Mouse (Mus musculus) heart, embryonic 12.5 days (tissue): ENCODE results near the gene Hsd11b2. TPM values are rescaled to one million over a fixed set of nuclear protein-coding genes. Genes with fewer than 3 reads are reported as not detected.

Experiments
- ATAC-seq: fragments of 200-750 bp; cut with Nextera tagmentation; 2 replicates; pipeline ENCODE4 v1.8.0; 2017; ENCODE audit warnings: moderate TSS enrichment, moderate library complexity; ENCODE audit not compliant: insufficient number of reproducible peaks, low FRiP score
- H3K27ac ChIP-seq: fragments of 300-500 bp; sonication (generic); 2 replicates; pipeline ENCODE4 v1.5.1; 2016; ENCODE audit warnings: mild to moderate bottlenecking, moderate library complexity; ENCODE audit not compliant: poor library complexity, severe bottlenecking
- H3K27me3 ChIP-seq: fragments of 300-500 bp; sonication (generic); replicated peaks from 2 replicates; pipeline ENCODE4 v1.6.1; 2016; ENCODE audit warnings: mild to moderate bottlenecking, moderate library complexity
- H3K36me3 ChIP-seq: fragments of 300-500 bp; sonication (generic); 2 replicates; pipeline ENCODE4 v1.6.1; 2016; ENCODE audit warnings: mild to moderate bottlenecking, moderate library complexity
- H3K4me1 ChIP-seq: fragments of 300-500 bp; sonication (generic); replicated peaks from 2 replicates; pipeline ENCODE4 v1.6.1; 2016; ENCODE audit warnings: mild to moderate bottlenecking
- H3K4me2 ChIP-seq: fragments of 300-500 bp; sonication (generic); 2 replicates; pipeline ENCODE4 v1.6.1; 2016; ENCODE audit warnings: mild to moderate bottlenecking, moderate library complexity
- H3K4me3 ChIP-seq: fragments of 300-500 bp; sonication (generic); 2 replicates; pipeline ENCODE4 v1.5.1; 2016; ENCODE audit warnings: mild to moderate bottlenecking
- H3K9ac ChIP-seq: fragments of 300-500 bp; sonication (generic); 2 replicates; pipeline ENCODE4 v1.6.1; 2016; ENCODE audit warnings: mild to moderate bottlenecking, moderate library complexity
- H3K9me3 ChIP-seq: fragments of 300-500 bp; sonication (generic); replicated peaks from 2 replicates; pipeline ENCODE4 v1.6.1; 2016; ENCODE audit warnings: mild to moderate bottlenecking, moderate library complexity
- WGBS: fragments of 180-500 bp; shearing (Covaris S2); methylation state at CpG from one replicate; pipeline ENCODE4 v1.1.7; 2016; 5-methylcytosine and 5-hydroxymethylcytosine counted together
- polyA plus RNA-seq: library from polyadenylated mRNA; unstranded; fragments of >200 nt; fragmentation: Nextera tagmentation; extraction: Ambion mirVana; gene quantifications from 2 replicates; pipeline ENCODE4 v1.2.1, GENCODE M21; 2016

Gene Hsd11b2
- polyA plus RNA-seq, 1 experiment from 2014 or later, result 1.7 TPM

DNA sequence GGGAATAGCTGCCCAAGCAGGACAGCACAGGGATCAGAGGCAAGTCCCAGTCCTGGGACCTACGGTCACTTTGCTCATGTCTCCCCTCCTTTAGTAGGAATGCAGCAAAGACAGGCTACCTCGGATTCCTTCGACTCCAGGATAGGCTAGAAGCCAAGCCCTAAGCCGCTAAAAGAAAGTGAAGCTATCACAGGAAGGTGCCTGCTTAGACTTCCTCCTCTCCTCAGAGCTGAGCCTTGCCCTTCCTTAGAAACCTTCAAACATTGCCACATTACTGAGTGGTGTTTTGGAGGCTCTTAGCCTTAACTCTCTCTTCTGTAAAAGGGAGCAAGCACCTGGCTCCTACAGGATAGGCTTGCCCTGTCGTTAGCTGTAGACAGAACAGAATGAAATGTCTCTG, 43.9 kb upstream of the Hsd11b2 start:
- no peak overlapping the region for H3K27ac ChIP-seq
- no peaks in the 10 kb centered on the region for H3K9me3 ChIP-seq
- peaks cover 15% of the 10 kb centered on the region for H3K36me3 ChIP-seq
- no peak for ATAC-seq
- peak overlapping the region; percentile 18; the same call in 1 of the 2 replicates for H3K9ac ChIP-seq
- no peak overlapping the region for H3K4me3 ChIP-seq
- peaks cover 62% of the 10 kb centered on the region for H3K4me1 ChIP-seq
- 18% methylated on average over 5 of the region's 5 CpGs for WGBS
- 0 out of 2 replicates have a peak overlapping the region, but pooled peaks have one; percentile 25 for H3K4me2 ChIP-seq
- peaks cover 34% of the 10 kb centered on the region for H3K27me3 ChIP-seq

DNA sequence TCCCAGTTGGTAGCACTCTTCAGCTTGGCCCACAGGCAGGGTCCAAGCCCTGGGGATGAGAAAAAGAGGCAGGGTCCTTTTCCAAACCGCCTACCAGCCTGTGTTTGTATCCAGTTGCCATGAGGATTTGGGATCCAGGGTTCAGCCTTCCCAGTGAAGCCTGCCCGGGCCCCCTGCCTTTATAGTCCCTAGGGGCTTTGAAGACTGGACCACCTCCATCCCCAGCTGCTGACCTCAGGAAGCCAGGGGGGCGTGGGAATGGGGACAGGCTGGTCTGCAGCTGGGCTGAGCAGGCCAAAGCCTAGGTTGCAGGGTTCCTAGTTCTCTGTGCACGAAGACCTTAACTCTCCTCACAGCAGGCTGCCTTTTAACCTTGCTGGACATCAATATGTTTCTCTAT, 43.3 kb upstream of the Hsd11b2 start:
- Histone ChIP-seq H3K27me3 (peaks cover 29% of the 10 kb centered on the region), H3K9me3 (no peaks in the 10 kb centered on the region), H3K4me3 (no peak overlapping the region), H3K4me1 (peaks cover 62% of the 10 kb centered on the region), H3K9ac (no peak overlapping the region), H3K27ac (no peak overlapping the region), H3K4me2 (no peak overlapping the region), H3K36me3 (peaks cover 15% of the 10 kb centered on the region)
- ATAC-seq, result no peak
- 63% methylated on average over 4 of the region's 4 CpGs for WGBS

DNA sequence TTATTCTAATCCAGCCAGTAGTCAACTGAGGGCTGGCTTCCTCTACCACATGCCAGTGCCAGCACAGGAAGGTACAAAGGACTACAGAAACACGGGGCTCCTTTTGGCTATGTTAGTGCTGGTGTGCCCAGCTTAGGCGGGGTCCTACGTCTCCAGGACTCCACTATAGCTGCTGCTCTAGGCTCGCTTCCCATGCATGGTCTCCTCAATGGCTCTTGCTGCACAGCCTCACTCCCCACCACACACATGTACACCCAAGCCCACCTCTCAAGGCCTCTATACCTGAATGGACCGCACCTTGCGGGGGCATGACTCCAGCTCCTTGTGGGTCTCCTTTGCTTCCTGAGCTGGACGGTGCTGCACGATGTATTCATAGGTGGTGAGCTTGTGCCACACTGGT, 42.8 kb upstream of the Hsd11b2 start:
- Histone ChIP-seq H3K4me3 (no peak overlapping the region), H3K27me3 (peaks cover 28% of the 10 kb centered on the region), H3K9me3 (no peaks in the 10 kb centered on the region), H3K4me1 (peaks cover 64% of the 10 kb centered on the region), H3K9ac (no peak overlapping the region), H3K4me2 (no peak overlapping the region), H3K36me3 (peaks cover 15% of the 10 kb centered on the region), H3K27ac (no peak overlapping the region)
- ATAC-seq, result no peak
- WGBS, result 92% methylated on average over 8 of the region's 8 CpGs

DNA sequence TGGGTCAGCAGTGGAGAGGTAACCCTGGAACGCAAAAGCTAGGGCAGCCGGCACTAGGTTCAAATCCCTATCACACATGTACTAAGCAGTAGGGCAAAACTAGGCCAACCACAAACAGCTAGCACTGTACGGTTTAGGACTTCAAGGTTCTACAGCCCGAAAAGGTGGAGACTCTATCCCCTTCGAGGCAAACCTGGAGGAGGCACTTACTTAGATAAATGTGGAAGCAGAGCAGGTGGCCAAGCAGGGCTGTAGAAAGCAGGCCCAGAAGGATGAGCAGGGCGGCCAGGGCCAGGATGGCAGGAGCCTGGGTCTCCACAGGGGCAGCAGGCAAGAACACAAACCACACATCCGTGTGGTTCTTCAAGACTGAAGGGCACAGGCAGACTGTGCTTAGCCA, 42.4 kb upstream of the Hsd11b2 start:
- WGBS, result 87% methylated on average over 7 of the region's 7 CpGs
- no peak overlapping the region for H3K4me3 ChIP-seq
- H3K4me2 ChIP-seq, result no peak overlapping the region
- peaks cover 64% of the 10 kb centered on the region for H3K4me1 ChIP-seq
- ATAC-seq, result no peak
- H3K9me3 ChIP-seq, result no peaks in the 10 kb centered on the region
- no peak overlapping the region for H3K27ac ChIP-seq
- peaks cover 15% of the 10 kb centered on the region for H3K36me3 ChIP-seq
- H3K9ac ChIP-seq, result no peak overlapping the region
- peaks cover 28% of the 10 kb centered on the region for H3K27me3 ChIP-seq

DNA sequence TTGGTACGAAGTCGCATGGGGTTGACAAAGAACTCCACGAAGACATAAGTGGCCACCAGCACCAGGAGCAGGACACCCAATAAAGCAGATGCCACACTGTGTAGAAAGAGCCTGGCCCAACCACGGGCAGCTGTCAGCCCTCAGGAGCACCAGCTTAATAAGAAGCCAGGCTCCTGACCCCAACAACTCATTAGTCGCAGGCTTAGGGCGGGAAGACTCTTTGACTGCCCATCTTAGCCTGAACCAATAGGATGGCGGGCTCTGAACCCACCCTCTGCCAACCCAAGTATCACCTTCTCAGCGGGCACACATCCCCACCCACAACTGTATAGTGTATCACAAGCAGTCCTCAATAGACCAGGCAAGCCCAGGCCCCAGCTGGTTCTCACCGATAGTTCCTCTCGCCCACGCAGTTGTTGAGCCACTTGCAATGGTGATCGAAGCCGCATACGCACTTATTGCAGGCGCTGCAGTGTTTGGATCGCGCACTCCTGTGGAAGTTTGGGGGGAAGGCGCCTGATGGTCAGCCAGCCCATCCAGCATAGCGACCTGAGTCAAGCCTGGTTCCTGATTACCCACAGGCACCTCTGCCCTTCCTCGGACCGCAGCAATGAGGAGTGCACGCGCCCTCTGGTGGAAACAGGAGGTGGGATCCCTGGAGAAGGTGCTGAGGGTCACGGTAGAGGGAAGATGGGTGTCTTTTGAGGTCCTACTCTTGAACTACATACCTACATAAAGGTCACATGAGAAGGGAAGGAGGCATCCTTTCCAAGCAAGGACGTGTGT, 41.7 kb upstream of the Hsd11b2 start:
- H3K27me3 ChIP-seq, result peaks cover 28% of the 10 kb centered on the region

DNA sequence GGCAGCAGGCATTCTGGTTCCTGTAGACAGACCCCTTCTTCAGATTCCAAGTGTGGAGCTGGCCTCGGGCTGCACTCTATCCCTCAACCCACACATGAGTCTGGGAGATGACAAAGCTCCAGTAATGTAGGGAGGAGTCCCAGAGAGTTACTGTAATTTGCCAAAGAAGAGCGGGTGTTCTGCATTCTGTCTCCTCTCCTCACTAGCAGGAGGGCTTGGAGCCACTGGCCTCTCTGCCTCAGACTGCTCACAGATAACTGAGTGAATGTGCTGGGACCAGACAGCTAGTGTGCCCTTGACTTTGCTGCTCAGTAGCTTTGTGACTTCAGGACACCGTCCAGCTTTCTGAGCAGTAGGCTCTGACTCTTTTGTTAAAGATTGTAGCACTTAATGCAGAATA, 40.8 kb upstream of the Hsd11b2 start:
- Histone ChIP-seq H3K27me3 (peaks cover 22% of the 10 kb centered on the region), H3K4me1 (peaks cover 56% of the 10 kb centered on the region), H3K4me2 (no peak overlapping the region), H3K36me3 (peaks cover 15% of the 10 kb centered on the region), H3K9ac (0 out of 2 replicates have a peak overlapping the region, but pooled peaks have one; percentile 11), H3K27ac (peak overlapping the region; percentile 61), H3K4me3 (no peak overlapping the region), H3K9me3 (no peaks in the 10 kb centered on the region)
- 38% methylated on average over 3 of the region's 3 CpGs for WGBS
- no peak for ATAC-seq

More for the DNA sequence above, 41.7 kb upstream of the Hsd11b2 start:
- no peaks in the 10 kb centered on the region for H3K9me3 ChIP-seq
- 41% methylated on average over 25 of the region's 25 CpGs for WGBS
- peaks cover 64% of the 10 kb centered on the region for H3K4me1 ChIP-seq
- peaks cover 15% of the 10 kb centered on the region for H3K36me3 ChIP-seq
- H3K4me2 ChIP-seq, result no peak overlapping the region
- H3K9ac ChIP-seq, result no peak overlapping the region
- no peak overlapping the region for H3K4me3 ChIP-seq
- no peak overlapping the region for H3K27ac ChIP-seq
- no peak for ATAC-seq

DNA sequence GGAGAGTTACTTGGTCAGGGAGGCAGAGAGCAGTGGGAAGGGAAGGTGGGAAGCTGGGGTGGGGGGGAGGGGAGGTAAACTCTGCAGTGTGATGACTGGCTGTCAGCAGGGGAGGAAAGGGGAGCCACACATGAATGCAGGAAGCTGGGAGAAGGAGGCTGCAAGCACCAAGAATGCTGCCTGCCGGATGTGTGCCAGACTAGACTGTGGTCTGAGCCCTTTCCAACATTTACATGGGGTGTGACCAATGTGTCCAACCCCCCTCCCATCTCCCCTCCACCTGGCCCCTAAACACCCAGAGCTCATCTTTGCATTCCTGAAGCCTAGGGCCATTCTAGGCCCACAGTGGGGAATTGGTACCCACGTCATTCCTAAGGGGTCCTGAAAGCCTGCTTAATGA, 37.5 kb upstream of the Hsd11b2 start:
- WGBS, result 24% methylated on average over 2 of the region's 2 CpGs
- Histone ChIP-seq H3K36me3 (peaks cover 12% of the 10 kb centered on the region), H3K4me2 (no peak overlapping the region), H3K9me3 (no peaks in the 10 kb centered on the region), H3K4me1 (peaks cover 36% of the 10 kb centered on the region), H3K27ac (peak overlapping the region; percentile 58), H3K4me3 (no peak overlapping the region), H3K27me3 (peaks cover 4% of the 10 kb centered on the region; the same call in 1 of the 2 replicates), H3K9ac (no peak overlapping the region)
- no peak for ATAC-seq

DNA sequence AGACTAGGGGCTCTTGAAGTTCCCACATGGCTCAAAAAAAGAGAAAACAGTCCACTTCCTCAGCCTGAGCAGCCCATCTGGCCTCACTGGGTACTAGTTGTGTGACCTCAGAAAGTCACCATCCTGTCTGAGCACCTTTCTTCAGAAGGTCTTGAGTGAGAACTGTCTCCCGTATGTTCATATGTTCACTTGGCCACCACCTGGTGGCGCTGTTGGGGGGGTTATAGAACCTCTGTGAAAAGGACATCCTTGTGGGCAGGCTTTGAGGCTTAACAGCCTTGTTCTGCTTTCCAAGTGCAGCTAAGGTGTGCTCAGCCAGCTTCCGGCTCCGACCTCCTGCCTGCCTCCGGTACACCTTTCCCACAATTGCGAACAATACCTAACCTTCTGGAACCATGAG, 37.1 kb upstream of the Hsd11b2 start:
- no peak overlapping the region for H3K4me3 ChIP-seq
- H3K27ac ChIP-seq, result peak overlapping the region; percentile 58
- H3K9me3 ChIP-seq, result no peaks in the 10 kb centered on the region
- H3K4me2 ChIP-seq, result no peak overlapping the region
- no peak for ATAC-seq
- H3K9ac ChIP-seq, result no peak overlapping the region
- WGBS, result 70% methylated on average over 6 of the region's 6 CpGs
- no peaks in the 10 kb centered on the region for H3K27me3 ChIP-seq
- peaks cover 34% of the 10 kb centered on the region for H3K4me1 ChIP-seq
- H3K36me3 ChIP-seq, result peaks cover 7% of the 10 kb centered on the region

DNA sequence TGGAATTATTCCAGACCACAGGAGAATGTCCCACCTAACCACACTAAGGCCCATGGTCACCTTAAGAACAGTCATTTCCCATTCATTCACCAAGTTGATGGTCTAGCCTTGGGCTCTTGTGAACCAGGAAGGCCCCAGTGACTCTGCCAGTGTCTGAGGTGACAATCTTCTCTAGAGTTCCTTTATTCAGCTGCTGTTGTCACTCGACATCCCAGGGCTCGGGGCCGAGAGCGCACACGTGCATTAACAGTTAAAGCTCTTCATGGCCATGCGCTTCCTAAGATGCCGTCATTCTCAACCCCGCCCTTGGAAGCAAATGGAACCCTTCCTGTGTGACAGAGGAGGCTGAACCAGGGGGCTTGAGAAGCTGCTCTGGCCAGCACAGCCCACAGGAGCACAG, 36.4 kb upstream of the Hsd11b2 start:
- ATAC-seq, result no peak
- Histone ChIP-seq H3K27me3 (no peaks in the 10 kb centered on the region), H3K9me3 (no peaks in the 10 kb centered on the region), H3K4me3 (no peak overlapping the region), H3K27ac (no peak overlapping the region), H3K9ac (no peak overlapping the region), H3K4me2 (no peak overlapping the region), H3K4me1 (peaks cover 27% of the 10 kb centered on the region), H3K36me3 (peaks cover 6% of the 10 kb centered on the region)
- WGBS, result 76% methylated on average over 8 of the region's 8 CpGs

DNA sequence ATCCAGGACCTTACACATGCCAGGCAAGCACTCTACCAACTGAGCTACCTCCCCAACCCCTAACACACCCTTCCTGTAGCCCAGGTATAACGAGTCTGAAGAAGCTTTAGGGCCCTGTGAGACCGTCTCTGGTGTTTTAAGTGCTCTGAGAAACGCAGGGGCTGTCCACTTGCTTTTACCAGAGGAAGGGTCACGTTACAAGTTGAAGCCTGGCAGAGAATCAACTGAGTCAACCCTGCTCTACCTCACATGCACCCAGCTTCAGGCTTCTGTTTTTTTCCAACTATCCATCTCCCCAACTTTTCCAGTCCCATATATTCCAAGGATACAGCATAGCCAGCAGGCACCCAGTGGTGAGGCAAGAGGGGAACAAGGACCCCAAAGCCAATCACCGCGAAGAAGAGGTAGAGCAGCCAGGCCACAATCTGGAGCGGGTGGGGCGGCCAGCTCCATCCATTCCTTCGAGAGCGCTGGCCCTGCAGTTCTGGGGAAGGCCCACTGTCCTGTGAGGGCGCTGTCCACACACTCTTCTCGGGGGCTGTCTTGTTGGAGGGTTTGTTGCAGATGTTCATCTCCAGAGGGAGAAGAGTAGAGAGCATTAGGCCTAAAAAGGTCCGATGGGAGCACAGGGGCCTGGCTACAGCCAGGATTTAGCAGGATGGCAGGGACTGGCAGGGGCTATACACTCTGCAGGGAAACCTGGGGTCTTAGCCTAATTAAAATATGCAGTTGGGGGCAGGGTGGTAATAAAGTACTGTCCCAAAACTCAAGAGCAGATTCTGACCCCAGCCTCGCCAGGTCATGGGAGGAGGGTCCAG, 35.1 kb upstream of the Hsd11b2 start:
- 0 out of 2 replicates have a peak, but pooled peaks have one; percentile 12 for ATAC-seq
- no peak overlapping the region for H3K27ac ChIP-seq
- no peak overlapping the region for H3K4me3 ChIP-seq
- 34% methylated on average over 14 of the region's 14 CpGs for WGBS
- H3K9ac ChIP-seq, result no peak overlapping the region
- H3K9me3 ChIP-seq, result no peaks in the 10 kb centered on the region
- peaks cover 16% of the 10 kb centered on the region for H3K4me1 ChIP-seq
- H3K27me3 ChIP-seq, result no peaks in the 10 kb centered on the region
- H3K36me3 ChIP-seq, result peaks cover 6% of the 10 kb centered on the region
- H3K4me2 ChIP-seq, result no peak overlapping the region

DNA sequence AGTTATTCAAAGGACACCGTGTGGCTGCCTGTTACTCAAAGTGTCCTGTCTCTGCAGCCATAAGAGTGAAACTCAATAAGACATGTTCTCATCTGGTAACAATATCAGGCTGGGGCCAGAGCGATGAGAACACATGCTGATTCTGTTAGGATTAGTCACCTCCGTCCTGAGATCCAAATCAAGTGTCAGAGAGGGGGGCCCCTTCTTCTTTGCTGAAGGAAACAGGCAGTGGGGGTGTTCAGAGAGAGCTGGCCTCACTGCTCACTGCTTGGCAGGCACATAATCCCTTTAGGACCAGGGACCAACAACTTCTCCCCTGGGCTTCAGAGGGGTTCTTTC, 34.6 kb upstream of the Hsd11b2 start:
- Histone ChIP-seq H3K9ac (no peak overlapping the region), H3K27ac (0 out of 2 replicates have a peak overlapping the region, but pooled peaks have one; percentile 1), H3K4me3 (no peak overlapping the region)

More for the DNA sequence above, 34.6 kb upstream of the Hsd11b2 start:
- Histone ChIP-seq H3K4me2 (no peak overlapping the region), H3K9me3 (no peaks in the 10 kb centered on the region), H3K4me1 (peaks cover 13% of the 10 kb centered on the region), H3K36me3 (peaks cover 2% of the 10 kb centered on the region; the same call in 1 of the 2 replicates), H3K27me3 (no peaks in the 10 kb centered on the region)
- 55% methylated on average over 3 of the region's 3 CpGs for WGBS
- no peak for ATAC-seq
